Mouse (Mus musculus): ENCODE data around the gene Tmem212. TPM values are rescaled to one million over a fixed set of nuclear protein-coding genes. Genes with fewer than 3 reads are reported as not detected.
A peak's percentile ranks its signal among the peaks of the same experiment; 100 is the strongest.

Tmem212 gene
- polyA plus RNA-seq, 1 experiment, result 0.32 TPM

DNA sequence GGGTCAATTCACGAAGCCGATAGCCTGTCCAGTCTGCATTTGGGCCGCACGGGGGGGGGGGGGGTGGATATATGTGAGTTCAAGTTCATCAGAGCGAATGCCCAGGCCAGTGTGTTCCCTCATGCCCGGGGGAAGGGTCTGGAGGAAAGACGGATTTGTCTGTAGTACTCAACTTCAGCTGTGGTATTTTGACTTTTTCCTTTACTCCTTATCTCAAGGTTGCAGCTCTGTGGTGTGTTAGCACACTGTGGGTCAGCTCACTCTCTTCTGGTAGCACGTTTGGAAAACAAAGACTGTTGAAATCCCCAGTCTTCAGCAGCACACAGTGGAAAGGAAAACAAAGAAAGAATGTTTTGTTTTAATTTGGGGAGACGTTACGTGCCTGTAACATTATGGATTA, 2.0 kb upstream of the Tmem212 start:
- H3K4me1 ChIP-seq (ENCODE audit: control insufficient read depth, insufficient read depth, low read length), result no peaks in the 10 kb centered on the region
- TF ChIP-seq CTCF (IDR thresholded peaks at IDR 0.05; ENCODE audit: control insufficient read depth, insufficient read depth, insufficient replicate concordance, low read depth, low read length) (no peak), POLR2A (IDR thresholded peaks at IDR 0.05; ENCODE audit: control insufficient read depth, low read depth, low read length) (no peak)
- no peaks in the 10 kb centered on the region for H3K27me3 ChIP-seq (ENCODE audit: control insufficient read depth, insufficient read depth, low read length)
- no peak overlapping the region for H3K27ac ChIP-seq (ENCODE audit: control insufficient read depth, insufficient read depth, low read depth, low read length)
- H3K4me3 ChIP-seq (ENCODE audit: control insufficient read depth, low read depth, low read length), result no peak overlapping the region
- H3K36me3 ChIP-seq (ENCODE audit: control insufficient read depth, insufficient read depth, low read length), result no peaks in the 10 kb centered on the region

DNA sequence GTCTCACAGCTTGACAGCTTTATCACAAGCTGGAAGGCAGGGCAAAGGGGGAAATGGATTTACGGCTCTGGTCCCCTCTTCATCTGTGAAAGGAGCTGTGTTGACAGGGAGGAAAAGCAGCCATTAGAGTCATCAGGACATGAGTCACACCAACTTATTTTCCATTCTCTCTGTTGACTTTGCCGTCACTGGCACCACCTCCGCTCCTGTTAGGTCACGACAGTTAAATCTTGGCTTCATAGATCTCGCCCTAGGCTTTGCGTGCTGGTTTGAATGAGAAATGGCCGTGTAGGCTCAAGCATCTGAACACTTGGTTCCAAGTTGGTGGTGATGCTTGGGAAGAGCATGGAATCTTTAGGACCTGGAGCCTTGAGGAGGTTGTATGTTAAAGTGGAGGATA, 9.6 kb downstream of the Tmem212 start:
- H3K4me1 ChIP-seq (ENCODE audit: control insufficient read depth, insufficient read depth, low read length), result no peaks in the 10 kb centered on the region

DNA sequence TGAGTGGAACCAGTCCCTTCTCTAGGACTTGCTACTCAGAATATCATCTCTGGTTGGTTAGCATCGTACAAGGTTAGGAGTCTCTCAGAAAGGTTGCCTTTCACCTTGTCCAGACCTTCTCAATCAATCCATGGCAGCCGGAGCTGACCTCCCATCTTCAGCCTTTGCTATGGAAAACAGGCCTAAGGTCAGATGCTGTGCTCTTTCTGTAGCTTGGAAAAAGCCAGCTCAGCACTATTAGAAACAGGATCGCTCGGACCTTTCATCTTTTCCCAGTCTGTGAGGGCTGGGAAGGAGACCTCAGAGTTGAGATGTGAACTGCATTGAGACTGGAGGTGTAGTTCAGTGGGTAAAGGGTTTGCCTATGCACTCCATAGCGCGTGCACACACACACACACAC, 10.6 kb downstream of the Tmem212 start:
- Histone ChIP-seq H3K27ac (ENCODE audit: control insufficient read depth, insufficient read depth, low read depth, low read length) (no peak overlapping the region), H3K36me3 (ENCODE audit: control insufficient read depth, insufficient read depth, low read length) (no peaks in the 10 kb centered on the region), H3K4me1 (ENCODE audit: control insufficient read depth, insufficient read depth, low read length) (no peaks in the 10 kb centered on the region), H3K4me3 (ENCODE audit: control insufficient read depth, low read depth, low read length) (no peak overlapping the region), H3K27me3 (ENCODE audit: control insufficient read depth, insufficient read depth, low read length) (no peaks in the 10 kb centered on the region)
- no peak for TF ChIP-seq POLR2A (IDR thresholded peaks at IDR 0.05; ENCODE audit: control insufficient read depth, low read depth, low read length)
- TF ChIP-seq CTCF (IDR thresholded peaks at IDR 0.05; ENCODE audit: control insufficient read depth, insufficient read depth, insufficient replicate concordance, low read depth, low read length), result no peak

More for the DNA sequence above, 9.6 kb downstream of the Tmem212 start:
- H3K27ac ChIP-seq (ENCODE audit: control insufficient read depth, insufficient read depth, low read depth, low read length), result no peak overlapping the region
- H3K36me3 ChIP-seq (ENCODE audit: control insufficient read depth, insufficient read depth, low read length), result no peaks in the 10 kb centered on the region
- no peak overlapping the region for H3K4me3 ChIP-seq (ENCODE audit: control insufficient read depth, low read depth, low read length)
- no peaks in the 10 kb centered on the region for H3K27me3 ChIP-seq (ENCODE audit: control insufficient read depth, insufficient read depth, low read length)
- TF ChIP-seq POLR2A (IDR thresholded peaks at IDR 0.05; ENCODE audit: control insufficient read depth, low read depth, low read length) (no peak), CTCF (IDR thresholded peaks at IDR 0.05; ENCODE audit: control insufficient read depth, insufficient read depth, insufficient replicate concordance, low read depth, low read length) (no peak)

DNA sequence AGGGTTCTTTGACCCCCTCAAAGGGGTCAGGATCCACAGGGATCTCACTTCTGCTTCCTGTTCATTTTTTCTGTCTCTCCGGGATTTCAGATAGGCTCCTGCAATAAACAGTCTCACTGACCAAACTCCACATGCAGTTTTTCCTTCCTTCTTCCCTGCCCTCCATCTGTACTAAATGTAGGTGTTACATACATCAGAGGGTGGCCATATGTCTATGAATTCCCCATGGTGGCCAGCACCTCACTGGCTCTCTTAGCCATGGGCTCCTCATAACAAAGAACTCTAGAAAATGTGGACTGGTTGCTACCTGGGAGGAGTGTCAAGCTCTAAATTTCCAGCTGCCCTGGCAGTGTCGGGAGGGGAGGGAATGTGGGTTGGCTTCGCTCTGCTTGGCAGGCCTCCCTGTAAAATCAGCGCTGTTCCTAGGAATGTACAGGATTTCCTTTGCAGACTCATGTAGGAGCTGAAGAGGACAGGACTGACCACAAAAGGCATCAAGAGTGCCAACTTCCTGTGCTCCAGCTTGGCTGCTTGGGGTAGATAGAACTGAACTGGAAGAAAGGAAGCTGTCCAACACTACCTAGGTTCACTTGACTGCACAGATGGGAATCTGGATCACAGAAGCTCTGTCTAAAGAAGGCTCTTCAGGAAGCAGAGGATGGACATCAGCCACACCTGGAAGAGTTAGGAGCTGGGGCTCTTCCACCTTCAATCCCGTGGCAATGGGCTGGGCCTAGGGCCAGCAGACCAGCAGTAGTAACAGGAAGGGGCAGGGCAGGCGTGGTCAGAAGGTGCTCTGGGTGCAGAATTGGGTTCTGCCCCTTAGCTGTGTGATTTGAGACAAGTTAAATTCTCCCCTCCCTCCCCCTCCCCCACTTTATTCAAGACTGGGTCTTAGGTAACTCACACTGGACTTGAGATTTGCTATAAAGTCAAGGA, 14.0 kb downstream of the Tmem212 start:
- no peaks in the 10 kb centered on the region for H3K27me3 ChIP-seq (ENCODE audit: control insufficient read depth, insufficient read depth, low read length)
- peaks cover 2% of the 10 kb centered on the region for H3K4me1 ChIP-seq (ENCODE audit: control insufficient read depth, insufficient read depth, low read length)
- H3K36me3 ChIP-seq (ENCODE audit: control insufficient read depth, insufficient read depth, low read length), result no peaks in the 10 kb centered on the region
- no peak overlapping the region for H3K27ac ChIP-seq (ENCODE audit: control insufficient read depth, insufficient read depth, low read depth, low read length)
- H3K4me3 ChIP-seq (ENCODE audit: control insufficient read depth, low read depth, low read length), result no peak overlapping the region
- TF ChIP-seq POLR2A (IDR thresholded peaks at IDR 0.05; ENCODE audit: control insufficient read depth, low read depth, low read length), result no peak
- no peak for TF ChIP-seq CTCF (IDR thresholded peaks at IDR 0.05; ENCODE audit: control insufficient read depth, insufficient read depth, insufficient replicate concordance, low read depth, low read length)

DNA sequence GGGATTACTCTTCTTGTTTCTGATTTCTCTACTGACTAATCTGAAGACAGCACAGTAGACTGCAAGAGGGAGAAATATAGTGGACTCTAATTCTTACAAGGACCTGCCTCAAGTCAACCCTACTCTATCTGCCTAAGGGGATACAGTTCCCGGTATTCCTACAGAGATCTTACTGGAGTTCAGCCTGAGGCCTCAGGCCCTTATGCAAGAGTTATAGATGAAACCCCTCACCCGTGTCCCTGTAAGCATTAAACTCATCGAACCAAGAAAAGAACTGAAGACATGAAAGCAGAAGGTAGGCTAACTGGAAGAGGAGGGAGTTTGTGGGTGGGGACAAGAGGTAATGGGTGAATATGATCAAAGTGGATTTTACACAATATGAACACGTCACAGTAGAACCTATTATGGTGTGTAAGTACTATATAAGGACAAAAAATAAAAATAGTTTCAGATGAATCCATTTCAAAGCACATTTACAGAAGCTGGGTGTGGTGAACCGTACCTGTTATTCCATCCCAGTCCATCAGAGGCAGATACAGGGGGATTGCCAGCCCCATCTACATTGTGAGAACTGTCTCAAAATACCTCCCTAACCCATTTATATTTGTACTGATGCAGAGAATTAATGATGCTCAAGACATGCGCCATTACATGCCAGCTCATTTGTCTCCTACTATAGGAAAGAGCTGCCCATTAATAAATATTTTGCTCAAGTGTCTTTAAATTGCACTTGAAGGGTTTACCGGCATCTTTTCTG, 17.1 kb downstream of the Tmem212 start:
- peaks cover 2% of the 10 kb centered on the region for H3K4me1 ChIP-seq (ENCODE audit: control insufficient read depth, insufficient read depth, low read length)
- no peak for TF ChIP-seq POLR2A (IDR thresholded peaks at IDR 0.05; ENCODE audit: control insufficient read depth, low read depth, low read length)
- no peak for TF ChIP-seq CTCF (IDR thresholded peaks at IDR 0.05; ENCODE audit: control insufficient read depth, insufficient read depth, insufficient replicate concordance, low read depth, low read length)
- no peaks in the 10 kb centered on the region for H3K36me3 ChIP-seq (ENCODE audit: control insufficient read depth, insufficient read depth, low read length)
- no peak overlapping the region for H3K27ac ChIP-seq (ENCODE audit: control insufficient read depth, insufficient read depth, low read depth, low read length)
- H3K27me3 ChIP-seq (ENCODE audit: control insufficient read depth, insufficient read depth, low read length), result no peaks in the 10 kb centered on the region
- H3K4me3 ChIP-seq (ENCODE audit: control insufficient read depth, low read depth, low read length), result no peak overlapping the region

DNA sequence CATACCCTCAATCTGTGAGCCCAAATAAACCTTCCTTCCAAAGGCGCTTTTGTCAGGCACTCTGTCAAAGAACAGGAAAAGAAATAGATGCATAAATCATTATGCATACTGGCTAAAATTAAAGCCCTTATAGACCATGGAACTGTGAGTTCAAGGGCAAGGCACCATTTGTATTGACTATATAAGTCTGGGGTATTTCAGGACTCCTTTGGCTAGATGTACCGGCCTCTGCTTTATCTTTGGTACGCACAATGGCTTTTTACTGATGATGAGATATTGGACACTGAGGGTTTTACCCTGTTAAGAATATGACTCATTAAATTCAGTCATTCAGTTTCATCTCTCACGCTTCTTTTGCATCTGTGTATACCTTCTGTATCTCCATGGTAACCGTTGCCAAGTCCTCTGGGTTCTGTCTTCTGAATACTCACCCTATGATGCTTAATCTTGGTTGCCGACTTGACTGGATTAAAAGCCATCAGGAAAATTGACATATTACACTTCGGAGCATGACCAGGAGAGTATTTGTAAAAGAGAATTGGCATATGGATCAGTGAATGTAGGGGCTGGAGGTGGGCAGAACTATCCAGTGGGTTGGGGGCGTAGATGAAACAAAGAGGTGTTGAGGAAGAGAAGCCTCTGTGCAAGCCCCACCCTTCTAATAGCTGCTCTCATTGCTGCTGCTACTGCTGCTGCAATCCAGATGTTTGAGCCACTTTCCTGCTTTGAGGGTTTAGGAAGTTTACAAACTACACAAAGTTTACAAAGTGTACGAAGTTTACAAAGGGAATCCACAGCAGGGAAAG, 22.7 kb downstream of the Tmem212 start:
- Histone ChIP-seq H3K27ac (ENCODE audit: control insufficient read depth, insufficient read depth, low read depth, low read length) (no peak overlapping the region), H3K36me3 (ENCODE audit: control insufficient read depth, insufficient read depth, low read length) (no peaks in the 10 kb centered on the region), H3K4me3 (ENCODE audit: control insufficient read depth, low read depth, low read length) (peak overlapping the region; percentile 59), H3K27me3 (ENCODE audit: control insufficient read depth, insufficient read depth, low read length) (no peaks in the 10 kb centered on the region), H3K4me1 (ENCODE audit: control insufficient read depth, insufficient read depth, low read length) (no peaks in the 10 kb centered on the region)
- no peak for TF ChIP-seq CTCF (IDR thresholded peaks at IDR 0.05; ENCODE audit: control insufficient read depth, insufficient read depth, insufficient replicate concordance, low read depth, low read length)
- no peak for TF ChIP-seq POLR2A (IDR thresholded peaks at IDR 0.05; ENCODE audit: control insufficient read depth, low read depth, low read length)
